Mouse (Mus musculus) C2C12 (cell line): ENCODE data around the gene Dvl3.

Experiments
- CEBPB ChIP-seq: IDR thresholded peaks from one replicate; pipeline ENCODE4 v1.6.1; 2011; ENCODE audit warnings: low read depth, mild to moderate bottlenecking, control low read depth, moderate library complexity
- CTCF ChIP-seq: IDR thresholded peaks from one replicate; pipeline ENCODE4 v1.5.1; 2011; ENCODE audit not compliant: control insufficient read depth, insufficient read depth, insufficient read length
- FOSL1 ChIP-seq: IDR thresholded peaks from one replicate; pipeline ENCODE4 v1.8.0; 2011; ENCODE audit warnings: mild to moderate bottlenecking, low read length; ENCODE audit not compliant: poor library complexity, insufficient read depth, severe bottlenecking
- MAX ChIP-seq: IDR thresholded peaks from one replicate; pipeline ENCODE4 v1.6.1; 2011; ENCODE audit warnings: mild to moderate bottlenecking, control low read depth
- MYOD1 ChIP-seq: IDR thresholded peaks from one replicate; pipeline ENCODE4 v1.6.1; 2011; ENCODE audit warnings: low read depth; ENCODE audit not compliant: control insufficient read depth, insufficient read length
- MYOG ChIP-seq: IDR thresholded peaks from one replicate; pipeline ENCODE4 v1.6.1; 2011; ENCODE audit not compliant: control insufficient read depth, insufficient read length; ENCODE audit errors: extremely low read depth

DNA sequence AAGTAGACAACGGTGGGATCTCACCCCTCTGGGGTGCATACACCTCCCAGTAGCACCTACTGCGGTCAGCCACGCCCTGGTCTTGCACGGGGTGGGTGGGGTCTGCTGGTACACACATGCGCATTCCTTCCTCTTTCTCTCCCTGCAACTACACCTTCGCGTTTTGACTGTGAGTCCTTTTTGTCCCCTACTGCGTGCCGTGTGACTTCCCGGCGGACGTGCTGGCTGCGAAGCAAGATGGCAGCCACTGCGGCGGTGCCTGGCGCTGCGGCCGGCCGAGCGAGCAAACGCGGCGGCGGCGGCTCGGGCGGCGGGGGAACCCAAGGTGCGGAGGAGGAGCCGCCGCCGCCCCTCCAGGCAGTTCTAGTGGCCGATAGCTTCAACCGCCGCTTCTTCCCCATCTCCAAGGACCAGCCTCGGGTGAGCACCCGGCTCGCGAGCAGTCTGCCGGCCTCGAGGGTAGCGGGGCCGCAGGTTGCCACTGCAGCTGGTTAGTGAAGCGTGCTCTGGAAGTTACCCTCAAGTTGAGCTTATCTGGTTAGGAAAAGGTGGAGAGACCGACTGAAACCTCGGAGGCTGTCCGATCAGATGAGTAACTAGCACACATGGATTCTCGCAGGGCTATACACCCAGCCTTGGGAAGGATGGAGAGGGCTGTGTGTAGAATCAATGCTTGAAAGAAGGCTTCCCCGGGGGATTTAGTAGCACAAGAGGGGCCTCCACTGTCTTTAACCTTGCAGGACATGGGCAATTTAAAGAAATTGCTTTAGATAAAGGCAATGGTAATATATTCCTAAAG is 17.9 kb upstream of the Dvl3 start, which contains the start of gene Eif2b5:
- no peak for TF ChIP-seq CTCF
- no peak for TF ChIP-seq MAX
- TF ChIP-seq CEBPB: no peak
- no peak for TF ChIP-seq MYOG
- no peak for TF ChIP-seq FOSL1
- no peak for TF ChIP-seq MYOD1
